In genomic region chr16:16213761-16214305, GRCm38 (mm10) we compare ENCODE assay signal across 8 mouse cellular contexts. TPM values are rescaled to one million over a fixed set of nuclear protein-coding genes. Genes with fewer than 3 reads are reported as not detected.
DNase-seq lines count a peak whose midpoint lies in the region; ATAC-seq and TF ChIP-seq lines count a peak whose summit lies in the region.

No protein-coding gene starts in this region.

- H3K9me3 ChIP-seq in forebrain, embryonic 14.5 days (replicated peaks; ENCODE audit: control insufficient read depth, low read length): no peaks in the 10 kb centered on the region
- no peaks in the 10 kb centered on the region for H3K9me3 ChIP-seq in neural tube, embryonic 15.5 days (replicated peaks)

- no peak for ATAC-seq in forebrain, embryonic 14.5 days
- no peak for ATAC-seq in neural tube, embryonic 15.5 days (ENCODE audit: low FRiP score)
- no peak for ATAC-seq in erythroid progenitor cell, adult 5-6 weeks (replicated peaks; ENCODE audit: low FRiP score, poor library complexity, severe bottlenecking)

- H3K27me3 ChIP-seq in spleen, adult 2 months (ENCODE audit: control insufficient read depth, insufficient read depth, low read length): peaks cover 18% of the 10 kb centered on the region
- H3K27me3 ChIP-seq in forebrain, embryonic 14.5 days (replicated peaks; ENCODE audit: control insufficient read depth, insufficient read depth, low read length): peaks cover 26% of the 10 kb centered on the region
- H3K27me3 ChIP-seq in neural tube, embryonic 15.5 days (replicated peaks): peaks cover 25% of the 10 kb centered on the region

- H3K9ac ChIP-seq in forebrain, embryonic 14.5 days (ENCODE audit: low read length): peak overlapping the region; percentile 64; the same call in 1 of the 2 replicates
- peak overlapping the region; percentile 61 for H3K9ac ChIP-seq in neural tube, embryonic 15.5 days (replicated peaks)

- peaks cover 6% of the 10 kb centered on the region; the same call in 1 of the 2 replicates for H3K4me1 ChIP-seq in spleen, adult 2 months (ENCODE audit: control insufficient read depth, insufficient read depth, insufficient read length)
- H3K4me1 ChIP-seq in forebrain, embryonic 14.5 days (ENCODE audit: control insufficient read depth, insufficient read depth, low read length): 0 out of 2 replicates have a peak, but pooled peaks cover 10% of the 10 kb centered on the region
- peaks cover 8% of the 10 kb centered on the region for H3K4me1 ChIP-seq in neural tube, embryonic 15.5 days

- TF ChIP-seq CTCF in spleen, adult 2 months (IDR thresholded peaks at IDR 0.05; ENCODE audit: extremely low read depth, insufficient read depth, insufficient read length, insufficient replicate concordance): no peak

- H3K27ac ChIP-seq in spleen, adult 2 months (ENCODE audit: insufficient read depth, low read length): no peak overlapping the region
- H3K27ac ChIP-seq in forebrain, embryonic 14.5 days (ENCODE audit: low read depth, low read length): no peak overlapping the region
- H3K27ac ChIP-seq in neural tube, embryonic 15.5 days (replicated peaks): no peak overlapping the region

- H3K36me3 ChIP-seq in spleen, adult 2 months (ENCODE audit: control insufficient read depth, insufficient read depth, low read length): no peaks in the 10 kb centered on the region
- no peaks in the 10 kb centered on the region for H3K36me3 ChIP-seq in forebrain, embryonic 14.5 days (ENCODE audit: control insufficient read depth, insufficient read depth, low read length)
- no peaks in the 10 kb centered on the region for H3K36me3 ChIP-seq in neural tube, embryonic 15.5 days

- WGBS in spleen, adult 2 months: 3% methylated on average over 17 of the region's 17 CpGs
- WGBS in forebrain, embryonic 14.5 days: 2% methylated on average over 17 of the region's 17 CpGs
- 2% methylated on average over 17 of the region's 17 CpGs for WGBS in neural tube, embryonic 15.5 days

- H3K4me2 ChIP-seq in forebrain, embryonic 14.5 days (ENCODE audit: low read length): peak overlapping the region; percentile 100
- peak overlapping the region; percentile 100 for H3K4me2 ChIP-seq in neural tube, embryonic 15.5 days

- TF ChIP-seq POLR2A in spleen, adult 2 months (IDR thresholded peaks at IDR 0.05; ENCODE audit: low read depth, low read length): no peak

- DNase-seq in spleen, adult 2 months (ENCODE audit: low read depth in 1 of 2, low spot score in 2 of 2): no peak
- DNase-seq in spleen, postnatal 4 days (ENCODE audit: low spot score in 2 of 2): no peak
- peak; percentile 10 for DNase-seq in forebrain, embryonic 14.5 days (ENCODE audit: low spot score)
- DNase-seq in kidney, postnatal 36 days: peak; percentile 55 to 59
- DNase-seq in frontal cortex, postnatal 10 days (ENCODE audit: low spot score in 2 of 2): no peak
- DNase-seq in cerebellum, adult 9-10 months: no peak

- H3K4me3 ChIP-seq in spleen, adult 2 months (ENCODE audit: extremely low read depth, insufficient read depth, insufficient read length): peak overlapping the region; percentile 58; the same call in 1 of the 2 replicates
- H3K4me3 ChIP-seq in forebrain, embryonic 14.5 days (ENCODE audit: low read depth, low read length): peak overlapping the region; percentile 57
- H3K4me3 ChIP-seq in neural tube, embryonic 15.5 days (replicated peaks): peak overlapping the region; percentile 72

RNA-seq across cellular contexts. Expression of gene Pkp2, which starts 0.7 kb away (rescaled TPM):
- 0.43 and 0.49 TPM in 2 replicates for polyA plus RNA-seq in spleen, adult 2 months (2012; rRNA removed)
- polyA plus RNA-seq in forebrain, embryonic 14.5 days (2014; fragmentation: Nextera tagmentation; extraction: Ambion mirVana): 0.84 and 0.91 TPM in 2 replicates
- polyA plus RNA-seq in neural tube, embryonic 15.5 days (2015; fragmentation: Nextera tagmentation; extraction: Ambion mirVana): 1.9 and 3.3 TPM in 2 replicates
- not detected in 2 replicates for total RNA-seq in erythroid progenitor cell, adult 5-6 weeks (2015; ENCODE audit: low replicate concordance)
- total RNA-seq in erythroid progenitor cell, adult 5-6 weeks (2017; ENCODE audit: low replicate concordance): not detected in 2 replicates

Comparison
In these comparisons a context has a peak if more than half of its experiments do, and no peak if none do; other contexts are left out.
1. DNase-seq: peak in forebrain, embryonic 14.5 days (single experiment) and kidney, postnatal 36 days (2 of 2); none in spleen, adult 2 months (0 of 2), spleen, postnatal 4 days (0 of 2), frontal cortex, postnatal 10 days (0 of 2) and cerebellum, adult 9-10 months (single experiment).
2. Peak in every context shown above with its lines, with median percentiles within 50 percentile points of each other: H3K4me3 ChIP-seq.